Mouse (Mus musculus): ENCODE results near the gene Vmn2r108.
"Not testable (repeated sequence)": the region's sequence is repeated elsewhere in the genome, so short reads cannot be mapped to it uniquely, and the experiment has no call there.

The Vmn2r108 gene

DNA sequence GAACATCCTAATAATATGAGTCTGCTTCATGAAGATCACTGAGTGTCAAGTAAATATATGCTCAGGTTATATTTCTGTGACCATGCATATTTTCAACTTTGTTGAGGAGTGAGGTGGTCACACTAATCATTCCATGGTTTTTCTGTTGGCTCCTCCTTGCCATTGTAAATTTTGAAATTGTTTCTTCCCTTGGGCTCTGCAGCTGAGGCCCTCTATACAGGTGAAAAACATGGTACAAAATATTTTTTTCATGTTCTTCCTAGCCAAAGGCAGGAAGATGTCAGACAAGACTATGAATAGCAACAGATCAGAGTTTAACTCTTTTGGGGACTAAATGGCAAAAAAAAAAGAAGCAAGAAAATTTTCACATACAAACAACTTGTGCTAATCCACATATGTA, at the start of gene Vmn2r108:
Gene Vmn2r108, minus strand, starts transcription at position 101 of the 400 bp plus-strand sequence.
- no peak for DNase-seq

- not testable (repeated sequence) for DNase-seq
Measured at GRCm38 (mm10) chr17:20508247-20508646, 27.1 kb upstream of the Vmn2r108 start.

GRCm38 (mm10) chr17:20497858-20498257, 16.7 kb upstream of the Vmn2r108 start, which contains the start of gene Vmn1r225:
TSS of gene Vmn1r225 (plus strand) at chr17:20498158.
- DNase-seq = no peak

DNA sequence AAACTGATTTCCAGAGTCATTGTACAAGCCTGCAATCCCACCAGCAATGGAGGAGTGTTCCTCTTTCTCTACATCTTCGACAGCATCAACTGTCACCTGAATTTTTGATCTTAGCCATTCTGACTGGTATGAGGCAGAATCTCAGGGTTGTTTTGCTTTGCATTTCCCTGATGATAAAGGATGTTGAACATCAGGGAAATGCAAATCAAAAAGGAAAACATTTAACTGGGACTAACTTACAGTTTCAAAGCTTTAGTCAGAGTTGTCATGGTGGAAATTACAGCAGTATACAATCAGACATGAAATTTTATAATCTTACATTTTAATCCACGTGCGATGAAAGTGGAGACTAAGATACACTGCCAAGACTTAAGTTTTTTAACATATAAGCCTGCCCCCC, 7.8 kb downstream of the Vmn2r108 start:
- no peak for DNase-seq

GRCm38 (mm10) chr17:20439263-20439662, 41.9 kb downstream of the Vmn2r108 start:
- DNase-seq = no peak

DNA sequence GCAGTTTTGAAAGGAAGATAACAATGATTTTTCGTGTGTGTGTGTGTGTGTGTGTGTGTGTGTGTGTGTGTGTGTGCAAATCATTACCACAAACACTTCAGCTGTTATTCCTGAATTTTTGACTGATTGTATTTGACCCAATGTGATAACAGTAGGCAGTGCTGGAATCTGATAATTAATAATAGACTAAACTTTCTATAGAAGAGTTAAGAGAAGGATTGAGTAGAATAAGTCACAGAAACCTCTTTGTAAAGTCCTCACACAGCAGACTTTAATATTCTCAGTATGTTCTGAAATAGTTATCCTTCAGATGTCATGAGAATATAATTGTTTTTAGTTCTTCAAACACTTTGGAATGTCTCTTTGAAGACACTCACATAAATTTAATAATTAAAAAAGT, 67.3 kb downstream of the Vmn2r108 start, which contains the start of gene Vmn1r224:
Gene Vmn1r224, plus strand, starts transcription at position 301 of the 400 bp plus-strand sequence.
- no peak for DNase-seq

All from cerebellum, adult 11 months (tissue).